Comparison of ENCODE assay signal across 15 mouse cellular contexts in genomic region chr4:106581865-106582204, GRCm38 (mm10). TPM values are rescaled to one million over a fixed set of nuclear protein-coding genes. Genes with fewer than 3 reads are reported as not detected.
A peak's percentile ranks its signal among the peaks of the same experiment; 100 is the strongest.
DNase-seq lines count a peak whose midpoint lies in the region; ATAC-seq lines count a peak whose summit lies in the region.
"Had no signal": no experiment of that assay in that cellular context is flagged by ENCODE, and none has a peak within 500 bp of the region (broad histone marks: within the 10 kb centered on the region; RNA-seq: fewer than 3 reads in every experiment).

No protein-coding gene starts in this region.

- no peak; the same call in 1 of the 2 replicates for ATAC-seq in heart, embryonic 14.5 days (ENCODE audit: insufficient number of reproducible peaks, insufficient read depth, low FRiP score, low read depth)
- no peak for ATAC-seq in megakaryocyte, adult 5-6 weeks (ENCODE audit: poor library complexity, severe bottlenecking)
- ATAC-seq in intestine, embryonic 15.5 days: no peak
- no peak for ATAC-seq in stomach, embryonic 14.5 days (ENCODE audit: insufficient number of reproducible peaks, insufficient read depth, low FRiP score, low read depth)
- ATAC-seq in forebrain, embryonic 16.5 days: no peak
- ATAC-seq: CD4-positive, CD25-positive, alpha-beta regulatory T cell, adult 4 months had no signal

- peak overlapping the region in 1 of 2 experiments; percentile 29; a peak in 2 of 4 replicates for H3K27ac ChIP-seq in heart, embryonic 14.5 days (replicated peaks in 1 of 2; ENCODE audit: control insufficient read depth in 1 of 2, insufficient read depth in 1 of 2, low read depth in 2 of 2, low read length in 2 of 2)
- H3K27ac ChIP-seq in intestine, embryonic 15.5 days: peak overlapping the region; percentile 73
- peak overlapping the region; percentile 39; the same call in 1 of the 2 replicates for H3K27ac ChIP-seq in stomach, embryonic 14.5 days (ENCODE audit: low read length)
- H3K27ac ChIP-seq in forebrain, embryonic 16.5 days (ENCODE audit: low read length): no peak overlapping the region

- peaks cover 20 to 26% of the 10 kb centered on the region in 2 experiments for H3K4me1 ChIP-seq in heart, embryonic 14.5 days (ENCODE audit: control insufficient read depth in 2 of 2, insufficient read depth in 2 of 2, low read length in 2 of 2)
- peaks cover 61% of the 10 kb centered on the region for H3K4me1 ChIP-seq in megakaryocyte, embryonic 14.5 days
- peaks cover 17% of the 10 kb centered on the region for H3K4me1 ChIP-seq in intestine, embryonic 15.5 days (replicated peaks)
- peaks cover 7% of the 10 kb centered on the region; the same call in 1 of the 2 replicates for H3K4me1 ChIP-seq in stomach, embryonic 14.5 days (ENCODE audit: control insufficient read depth, insufficient read depth, low read length)
- no peaks in the 10 kb centered on the region for H3K4me1 ChIP-seq in forebrain, embryonic 16.5 days (replicated peaks; ENCODE audit: control insufficient read depth, insufficient read depth, low read length)
- H3K4me1 ChIP-seq: midbrain, embryonic 10.5 days had no signal

- no peaks in the 10 kb centered on the region for H3K9me3 ChIP-seq in heart, embryonic 14.5 days (ENCODE audit: control insufficient read depth, low read length)
- H3K9me3 ChIP-seq in megakaryocyte, embryonic 14.5 days: no peaks in the 10 kb centered on the region
- H3K9me3 ChIP-seq in intestine, embryonic 15.5 days: no peaks in the 10 kb centered on the region
- H3K9me3 ChIP-seq in stomach, embryonic 14.5 days (ENCODE audit: control insufficient read depth, low read depth, low read length): no peaks in the 10 kb centered on the region
- no peaks in the 10 kb centered on the region for H3K9me3 ChIP-seq in forebrain, embryonic 16.5 days (ENCODE audit: control insufficient read depth, low read length)
- H3K9me3 ChIP-seq: midbrain, embryonic 10.5 days had no signal

- no peak for DNase-seq in heart, postnatal 14 days
- no peak for DNase-seq in spleen, postnatal 36 days (ENCODE audit: low spot score in 2 of 2)
- DNase-seq: cerebellum, adult 11 months; spleen, adult 18-20 months had no signal

- WGBS in heart, embryonic 14.5 days: 26% methylated on average over 15 of the region's 15 CpGs
- WGBS in intestine, embryonic 15.5 days: 79% methylated on average over 15 of the region's 15 CpGs
- WGBS in stomach, embryonic 14.5 days: 81% methylated on average over 15 of the region's 15 CpGs
- 96% methylated on average over 15 of the region's 15 CpGs for WGBS in forebrain, embryonic 16.5 days

- H3K4me2 ChIP-seq in heart, embryonic 14.5 days (ENCODE audit: low read length): peak overlapping the region; percentile 55
- peak overlapping the region; percentile 24; the same call in 1 of the 2 replicates for H3K4me2 ChIP-seq in intestine, embryonic 15.5 days (replicated peaks)
- H3K4me2 ChIP-seq in stomach, embryonic 14.5 days (replicated peaks; ENCODE audit: low read depth, low read length): no peak overlapping the region
- H3K4me2 ChIP-seq in forebrain, embryonic 16.5 days (ENCODE audit: low read length): no peak overlapping the region

- peak overlapping the region in 1 of 2 experiments; percentile 11; a peak in 1 of 4 replicates for H3K4me3 ChIP-seq in heart, embryonic 14.5 days (ENCODE audit: control insufficient read depth in 1 of 2, insufficient read depth in 1 of 2, low read depth in 1 of 2, low read length in 2 of 2)
- peak overlapping the region; percentile 50 for H3K4me3 ChIP-seq in megakaryocyte, embryonic 14.5 days (replicated peaks)
- H3K4me3 ChIP-seq in intestine, embryonic 15.5 days (replicated peaks): no peak overlapping the region
- H3K4me3 ChIP-seq in stomach, embryonic 14.5 days (ENCODE audit: low read depth, low read length): no peak overlapping the region
- no peak overlapping the region for H3K4me3 ChIP-seq in forebrain, embryonic 16.5 days (replicated peaks; ENCODE audit: low read length)
- H3K4me3 ChIP-seq: midbrain, embryonic 10.5 days had no signal

- H3K9ac ChIP-seq in heart, embryonic 14.5 days (ENCODE audit: low read length): no peak overlapping the region
- H3K9ac ChIP-seq in intestine, embryonic 15.5 days: no peak overlapping the region
- no peak overlapping the region for H3K9ac ChIP-seq in stomach, embryonic 14.5 days (replicated peaks; ENCODE audit: low read depth, low read length)
- no peak overlapping the region for H3K9ac ChIP-seq in forebrain, embryonic 16.5 days (replicated peaks; ENCODE audit: low read depth, low read length)

- intact Hi-C loops in heart, postnatal 14 days (cut with DNase I): no loop called here

- H3K36me3 ChIP-seq in heart, embryonic 14.5 days (ENCODE audit: control insufficient read depth, insufficient read depth, low read length): peaks cover 48% of the 10 kb centered on the region
- H3K36me3 ChIP-seq in megakaryocyte, embryonic 14.5 days (replicated peaks; ENCODE audit: low read length): peaks cover 100% of the 10 kb centered on the region
- peaks cover 45% of the 10 kb centered on the region for H3K36me3 ChIP-seq in intestine, embryonic 15.5 days
- peaks cover 56% of the 10 kb centered on the region for H3K36me3 ChIP-seq in stomach, embryonic 14.5 days (ENCODE audit: control insufficient read depth, insufficient read depth, low read length)
- H3K36me3 ChIP-seq in forebrain, embryonic 16.5 days (ENCODE audit: control insufficient read depth, insufficient read depth): peaks cover 19% of the 10 kb centered on the region

- H3K27me3 ChIP-seq in heart, embryonic 14.5 days (ENCODE audit: control insufficient read depth, insufficient read depth, low read length): no peaks in the 10 kb centered on the region
- H3K27me3 ChIP-seq in megakaryocyte, embryonic 14.5 days (replicated peaks): no peaks in the 10 kb centered on the region
- no peaks in the 10 kb centered on the region for H3K27me3 ChIP-seq in intestine, embryonic 15.5 days (replicated peaks)
- no peaks in the 10 kb centered on the region for H3K27me3 ChIP-seq in stomach, embryonic 14.5 days (ENCODE audit: control insufficient read depth, insufficient read depth, low read length)
- no peaks in the 10 kb centered on the region for H3K27me3 ChIP-seq in forebrain, embryonic 16.5 days (replicated peaks; ENCODE audit: control insufficient read depth, insufficient read depth, low read length)

RNA-seq across cellular contexts. Expression of gene Dhcr24, which starts 21.0 kb away (rescaled TPM):
- 10.4 and 12.0 TPM in 2 replicates for polyA plus RNA-seq in heart, embryonic 14.5 days (2014; fragmentation: Nextera tagmentation; extraction: Ambion mirVana)
- 1 to 10 TPM; 2.5 to 3.8 TPM for total RNA-seq in heart, postnatal 14 days (2021)
- 125 TPM in 2 replicates for polyA plus RNA-seq in megakaryocyte, embryonic 14.5 days (2012; ENCODE audit: insufficient read depth, low replicate concordance)
- total RNA-seq in megakaryocyte, adult 5-6 weeks (2015): 6.2 and 7.6 TPM in 2 replicates
- 5.4 and 5.7 TPM in 2 replicates for total RNA-seq in megakaryocyte, adult 5-6 weeks (2017)
- 8.0 and 9.1 TPM in 2 replicates for polyA plus RNA-seq in intestine, embryonic 15.5 days (2015; fragmentation: Nextera tagmentation; extraction: Ambion mirVana)
- polyA plus RNA-seq in stomach, embryonic 14.5 days (2014; fragmentation: Nextera tagmentation; extraction: Ambion mirVana): 29.8 and 32.4 TPM in 2 replicates
- 3.9 and 4.2 TPM in 2 replicates for polyA plus RNA-seq in forebrain, embryonic 16.5 days (2015; fragmentation: Nextera tagmentation; extraction: Ambion mirVana)

RNA-seq across cellular contexts. Expression of gene Lexm, which starts 35.2 kb away (rescaled TPM):
- polyA plus RNA-seq in heart, embryonic 14.5 days (2014; fragmentation: Nextera tagmentation; extraction: Ambion mirVana): not detected in 2 replicates
- total RNA-seq in heart, postnatal 14 days (2021): not detected
- polyA plus RNA-seq in megakaryocyte, embryonic 14.5 days (2012; ENCODE audit: insufficient read depth, low replicate concordance): not detected in 2 replicates
- total RNA-seq in megakaryocyte, adult 5-6 weeks (2015): not detected in 2 replicates
- total RNA-seq in megakaryocyte, adult 5-6 weeks (2017): not detected in 2 replicates
- polyA plus RNA-seq in intestine, embryonic 15.5 days (2015; fragmentation: Nextera tagmentation; extraction: Ambion mirVana): not detected in 2 replicates
- not detected in 2 replicates for polyA plus RNA-seq in stomach, embryonic 14.5 days (2014; fragmentation: Nextera tagmentation; extraction: Ambion mirVana)
- polyA plus RNA-seq in forebrain, embryonic 16.5 days (2015; fragmentation: Nextera tagmentation; extraction: Ambion mirVana): not detected in 2 replicates
- total RNA-seq: gastrocnemius, adult 18-20 months; liver, adult 2 months had no signal
- polyA plus RNA-seq: liver, adult 2 months; midbrain, embryonic 10.5 days; thymus, postnatal 0 days had no signal

RNA-seq across cellular contexts. Expression of gene Ttc22, which starts 40.4 kb away (rescaled TPM):
- 0.62 and 0.80 TPM in 2 replicates for polyA plus RNA-seq in heart, embryonic 14.5 days (2014; fragmentation: Nextera tagmentation; extraction: Ambion mirVana)
- total RNA-seq in heart, postnatal 14 days (2021): under 1 TPM; 0.15 to 0.24 TPM
- not detected in 2 replicates for polyA plus RNA-seq in megakaryocyte, embryonic 14.5 days (2012; ENCODE audit: insufficient read depth, low replicate concordance)
- not detected in 2 replicates for total RNA-seq in megakaryocyte, adult 5-6 weeks (2015)
- total RNA-seq in megakaryocyte, adult 5-6 weeks (2017): not detected in 2 replicates
- polyA plus RNA-seq in intestine, embryonic 15.5 days (2015; fragmentation: Nextera tagmentation; extraction: Ambion mirVana): 8.6 and 10.1 TPM in 2 replicates
- polyA plus RNA-seq in stomach, embryonic 14.5 days (2014; fragmentation: Nextera tagmentation; extraction: Ambion mirVana): 2.7 and 3.7 TPM in 2 replicates
- polyA plus RNA-seq in forebrain, embryonic 16.5 days (2015; fragmentation: Nextera tagmentation; extraction: Ambion mirVana): 0.40 and 0.71 TPM in 2 replicates
- polyA plus RNA-seq: CD4-positive, CD25-positive, alpha-beta regulatory T cell, adult 4 months; liver, adult 2 months; midbrain, embryonic 10.5 days had no signal

Comparison
In these comparisons a context has a peak if more than half of its experiments do, and no peak if none do; other contexts are left out.
1. H3K4me2 ChIP-seq: peak in heart, embryonic 14.5 days (single experiment) and intestine, embryonic 15.5 days (single experiment); none in stomach, embryonic 14.5 days (single experiment) and forebrain, embryonic 16.5 days (single experiment).